Mouse (Mus musculus) testis, adult 2 months (tissue): ENCODE results near the gene Arl8a.

ENCODE experiments used
- CTCF ChIP-seq: fragments of 200-500 bp; IDR thresholded peaks from 2 replicates; pipeline ENCODE4 v1.5.1; 2012; ENCODE audit warnings: low read depth, mild to moderate bottlenecking, inconsistent platforms, low read length, moderate library complexity; ENCODE audit not compliant: control insufficient read depth, insufficient read depth, insufficient replicate concordance
- POLR2A ChIP-seq: fragments of 200-500 bp; IDR thresholded peaks from 2 replicates; pipeline ENCODE4 v1.6.1; 2012; ENCODE audit warnings: low read depth, mild to moderate bottlenecking, inconsistent platforms, low read length, moderate library complexity; ENCODE audit not compliant: control insufficient read depth

DNA sequence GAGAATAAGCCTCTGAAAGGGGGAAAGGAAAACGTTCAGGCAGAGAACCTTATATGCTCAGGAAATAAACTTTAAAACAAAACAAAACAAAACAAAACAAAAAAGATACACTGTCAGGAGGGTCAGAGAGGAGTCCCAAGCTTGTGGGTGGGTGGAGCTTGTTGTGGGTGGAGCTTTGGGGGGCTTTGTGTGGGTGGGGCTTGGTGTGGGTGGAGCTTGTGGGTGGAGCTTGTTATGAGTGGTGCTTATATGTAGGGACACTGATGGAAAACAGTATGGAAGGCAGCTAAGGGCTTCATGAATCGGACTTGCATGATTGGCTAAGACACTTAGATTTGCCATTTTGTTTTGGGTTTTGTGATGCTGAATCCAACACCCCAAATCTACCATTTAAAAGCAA is 6.7 kb upstream of the Arl8a start:
- TF ChIP-seq CTCF (no peak), POLR2A (no peak)
